Mouse (Mus musculus): ENCODE results near the gene Slc29a4. TPM values are rescaled to one million over a fixed set of nuclear protein-coding genes. Genes with fewer than 3 reads are reported as not detected.

Gene Slc29a4
- polyA plus RNA-seq, 1 experiment from 2014 or later = 12.8 TPM

- H3K36me3 ChIP-seq = peaks cover 96% of the 10 kb centered on the region
- ATAC-seq (ENCODE audit: insufficient number of reproducible peaks, insufficient read depth, low FRiP score, low TSS enrichment, low read depth) = no peak
Observed at GRCm38 (mm10) chr5:142771964-142772363, 79.7 kb downstream of the Slc29a4 start.

More at GRCm38 (mm10) chr5:142771964-142772363, 79.7 kb downstream of the Slc29a4 start:
- H3K27me3 ChIP-seq = no peaks in the 10 kb centered on the region
- peaks cover 33% of the 10 kb centered on the region for H3K4me1 ChIP-seq
- H3K4me3 ChIP-seq = no peak overlapping the region
- H3K9me3 ChIP-seq = no peaks in the 10 kb centered on the region
- no peak overlapping the region for H3K27ac ChIP-seq
- 88% methylated on average over 15 of the region's 15 CpGs for WGBS
- H3K9ac ChIP-seq = no peak overlapping the region
- no peak overlapping the region for H3K4me2 ChIP-seq

Other genes with a start within 250 kb of the Slc29a4 start
- gene Ap5z1, start 228.6 kb upstream of the Slc29a4 start, polyA plus RNA-seq (2015; fragmentation: Nextera tagmentation; extraction: Ambion mirVana) = 8.9 and 9.7 TPM in 2 replicates
- 0.04 and 0.18 TPM in 2 replicates for gene Papolb, start 162.4 kb upstream of the Slc29a4 start, polyA plus RNA-seq (2015; fragmentation: Nextera tagmentation; extraction: Ambion mirVana)
- 6.0 and 8.0 TPM in 2 replicates for gene Radil, start 141.4 kb upstream of the Slc29a4 start, polyA plus RNA-seq (2015; fragmentation: Nextera tagmentation; extraction: Ambion mirVana)
- 3.1 and 3.6 TPM in 2 replicates for gene Mmd2, start 83.7 kb upstream of the Slc29a4 start, polyA plus RNA-seq (2015; fragmentation: Nextera tagmentation; extraction: Ambion mirVana)
- gene Wipi2, start 64.8 kb upstream of the Slc29a4 start, polyA plus RNA-seq (2015; fragmentation: Nextera tagmentation; extraction: Ambion mirVana) = 50.2 and 55.0 TPM in 2 replicates
- gene Tnrc18, start 125.2 kb downstream of the Slc29a4 start, polyA plus RNA-seq (2015; fragmentation: Nextera tagmentation; extraction: Ambion mirVana) = 44.0 and 55.7 TPM in 2 replicates
- 15.0 and 15.7 TPM in 2 replicates for gene Fbxl18, start 202.9 kb downstream of the Slc29a4 start, polyA plus RNA-seq (2015; fragmentation: Nextera tagmentation; extraction: Ambion mirVana)
- 14,475 and 16,597 TPM in 2 replicates for gene Actb, start 214.2 kb downstream of the Slc29a4 start, polyA plus RNA-seq (2015; fragmentation: Nextera tagmentation; extraction: Ambion mirVana)

Measured in embryonic facial prominence, embryonic 13.5 days (tissue).